Mouse (Mus musculus) forebrain, embryonic 13.5 days (tissue): ENCODE data around the gene Rps11. TPM values are rescaled to one million over a fixed set of nuclear protein-coding genes. Genes with fewer than 3 reads are reported as not detected.
"Not testable (repeated sequence)": the region's sequence is repeated elsewhere in the genome, so short reads cannot be mapped to it uniquely, and the experiment has no call there.

Experiments
- ATAC-seq: fragments of 200-750 bp; cut with Nextera tagmentation; 2 replicates; pipeline ENCODE4 v1.8.0; 2017
- H3K27ac ChIP-seq: fragments of 300-500 bp; sonication (generic); 2 replicates; pipeline ENCODE4 v1.5.1; 2015; ENCODE audit warnings: inconsistent platforms, mild to moderate bottlenecking, moderate library complexity
- H3K27me3 ChIP-seq: fragments of 300-500 bp; sonication (generic); 2 replicates; pipeline ENCODE4 v1.6.1; 2015; ENCODE audit warnings: mild to moderate bottlenecking, inconsistent platforms
- H3K36me3 ChIP-seq: fragments of 300-500 bp; sonication (generic); 2 replicates; pipeline ENCODE4 v1.6.1; 2015; ENCODE audit warnings: mild to moderate bottlenecking, inconsistent platforms; ENCODE audit not compliant: poor library complexity, severe bottlenecking
- H3K4me1 ChIP-seq: fragments of 300-500 bp; sonication (generic); 2 replicates; pipeline ENCODE4 v1.6.1; 2015; ENCODE audit warnings: inconsistent platforms
- H3K4me2 ChIP-seq: fragments of 300-500 bp; sonication (generic); 2 replicates; pipeline ENCODE4 v1.6.1; 2015; ENCODE audit warnings: inconsistent platforms, mild to moderate bottlenecking, moderate library complexity
- H3K4me3 ChIP-seq: fragments of 300-500 bp; sonication (generic); 2 replicates; pipeline ENCODE4 v1.5.1; 2015; ENCODE audit warnings: mild to moderate bottlenecking, inconsistent platforms
- H3K9ac ChIP-seq: fragments of 300-500 bp; sonication (generic); 2 replicates; pipeline ENCODE4 v1.6.1; 2015; ENCODE audit warnings: mild to moderate bottlenecking, inconsistent platforms
- H3K9me3 ChIP-seq: fragments of 300-500 bp; sonication (generic); replicated peaks from 2 replicates; pipeline ENCODE4 v1.6.1; 2016; ENCODE audit warnings: inconsistent platforms
- WGBS: fragments of 180-500 bp; shearing (Covaris S2); methylation state at CpG from one replicate; pipeline ENCODE4 v1.1.7; 2015; 5-methylcytosine and 5-hydroxymethylcytosine counted together
- polyA plus RNA-seq: library from polyadenylated mRNA; unstranded; fragments of >200 nt; fragmentation: Nextera tagmentation; extraction: Ambion mirVana; gene quantifications from 2 replicates; pipeline ENCODE4 v1.2.1, GENCODE M21; 2015

Gene Rps11
- polyA plus RNA-seq, 1 experiment from 2014 or later, result 1,406 TPM

DNA sequence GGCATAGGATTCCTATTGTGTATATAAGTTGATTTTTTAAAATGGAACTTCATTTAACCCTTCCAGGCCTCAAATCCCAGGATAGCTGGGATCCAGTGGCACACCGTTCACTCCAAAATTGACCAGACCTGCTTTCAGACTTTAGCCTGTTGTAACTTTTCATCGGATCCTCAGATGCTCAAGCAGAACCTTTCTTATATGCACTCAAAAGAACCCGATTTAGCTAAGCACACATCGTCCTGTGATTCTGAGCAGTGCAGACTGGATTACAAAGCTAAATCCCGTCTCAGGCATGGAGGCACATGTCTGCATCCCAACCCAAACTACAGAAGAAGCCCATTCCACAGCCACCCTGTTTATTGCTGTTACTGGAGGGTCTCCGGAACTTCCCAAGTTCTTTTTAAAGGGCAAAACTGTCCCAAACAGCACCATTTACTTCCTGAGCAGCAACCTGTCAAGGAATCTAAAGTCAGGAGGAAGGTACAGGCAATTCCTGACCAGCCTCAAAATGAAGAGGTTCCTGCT lies 3.5 kb upstream of the Rps11 start:
- Histone ChIP-seq H3K9ac (peak overlapping the region; percentile 98), H3K4me1 (peaks cover 44% of the 10 kb centered on the region), H3K36me3 (peaks cover 31% of the 10 kb centered on the region), H3K4me2 (peak overlapping the region; percentile 90), H3K27ac (peak overlapping the region; percentile 89), H3K4me3 (peak overlapping the region; percentile 82), H3K27me3 (no peaks in the 10 kb centered on the region), H3K9me3 (no peaks in the 10 kb centered on the region)
- ATAC-seq, result no peak
- 0% methylated on average over 6 of the region's 6 CpGs for WGBS

GRCm38 (mm10) chr7:45126844-45127699 lies 2.8 kb upstream of the Rps11 start:
- Histone ChIP-seq H3K36me3 (peaks cover 38% of the 10 kb centered on the region), H3K4me1 (peaks cover 51% of the 10 kb centered on the region), H3K9me3 (no peaks in the 10 kb centered on the region), H3K4me2 (peak overlapping the region; percentile 90), H3K27ac (peak overlapping the region; percentile 89), H3K9ac (peak overlapping the region; percentile 98), H3K4me3 (peak overlapping the region; percentile 82), H3K27me3 (no peaks in the 10 kb centered on the region)
- 51% methylated on average over 21 of the region's 21 CpGs for WGBS
- no peak for ATAC-seq

DNA sequence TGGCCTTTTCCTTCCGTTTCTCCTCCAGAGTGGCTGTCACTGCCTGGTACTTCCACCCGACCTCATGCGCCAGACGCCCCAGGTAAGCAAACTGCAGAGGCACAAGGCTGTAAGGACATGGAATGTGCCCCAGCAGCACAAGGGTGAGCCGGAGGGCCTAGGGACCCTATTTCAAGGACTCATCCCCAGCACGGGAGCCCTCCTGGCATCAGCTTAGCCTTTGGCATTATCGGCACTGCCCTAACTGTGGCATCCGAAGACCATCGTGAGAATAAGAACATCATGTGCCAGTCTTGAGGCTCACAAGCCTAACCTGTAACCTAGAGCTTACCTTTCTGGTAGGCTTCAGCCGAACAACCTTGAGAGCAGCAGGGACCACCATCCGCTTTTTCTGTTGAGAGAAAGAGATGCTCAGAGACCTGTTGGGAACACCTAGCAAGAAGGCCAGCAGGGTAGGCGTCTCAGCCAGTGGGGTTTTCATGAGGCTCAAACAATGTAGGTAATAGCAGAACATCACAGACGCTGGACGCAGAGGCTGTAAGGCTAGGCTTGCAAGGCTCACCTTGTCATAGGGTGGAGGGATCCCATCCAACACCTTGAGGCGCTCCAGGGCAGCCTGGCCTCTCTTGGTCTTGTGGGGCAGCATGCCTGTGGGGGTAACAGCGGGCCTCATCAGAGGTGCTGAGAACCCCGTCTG lies 2.1 kb upstream of the Rps11 start:
- peak overlapping the region; percentile 82 for H3K4me3 ChIP-seq
- H3K27me3 ChIP-seq, result no peaks in the 10 kb centered on the region
- no peak for ATAC-seq
- H3K9me3 ChIP-seq, result no peaks in the 10 kb centered on the region
- H3K36me3 ChIP-seq, result peaks cover 46% of the 10 kb centered on the region
- 76% methylated on average over 17 of the region's 17 CpGs for WGBS
- peak overlapping the region; percentile 90 for H3K4me2 ChIP-seq
- peak overlapping the region; percentile 89 for H3K27ac ChIP-seq
- peak overlapping the region; percentile 98 for H3K9ac ChIP-seq
- H3K4me1 ChIP-seq, result peaks cover 58% of the 10 kb centered on the region

DNA sequence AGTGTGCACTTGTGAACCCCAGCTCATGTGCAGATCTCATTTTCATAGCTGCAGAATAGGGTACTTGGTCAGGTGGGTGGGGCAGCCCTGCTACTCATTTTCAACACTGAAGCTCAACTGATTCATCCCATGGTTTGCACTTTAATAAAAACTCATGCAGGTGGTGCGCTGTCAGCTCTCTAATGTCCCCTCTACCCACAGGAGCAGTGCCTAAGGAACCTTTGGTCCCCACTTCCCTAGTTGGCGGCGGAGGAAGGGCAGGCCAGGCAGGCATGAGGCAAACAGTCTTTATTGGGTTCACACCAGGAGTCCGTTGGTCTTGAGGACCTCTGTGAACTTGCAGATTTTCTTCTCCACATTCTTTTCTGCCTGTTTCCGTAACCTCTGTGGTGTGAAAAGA lies 1.4 kb upstream of the Rps11 start:
- H3K9me3 ChIP-seq, H3K27me3 ChIP-seq, ATAC-seq: not testable (repeated sequence)
- Histone ChIP-seq H3K9ac (peak overlapping the region; percentile 98; the same call in 1 of the 2 replicates), H3K4me2 (peak overlapping the region; percentile 90), H3K36me3 (peaks cover 52% of the 10 kb centered on the region), H3K4me3 (0 out of 2 replicates have a peak overlapping the region, but pooled peaks have one; percentile 82), H3K27ac (peak overlapping the region; percentile 89), H3K4me1 (peaks cover 58% of the 10 kb centered on the region)
- 65% methylated on average over 5 of the region's 5 CpGs for WGBS

DNA sequence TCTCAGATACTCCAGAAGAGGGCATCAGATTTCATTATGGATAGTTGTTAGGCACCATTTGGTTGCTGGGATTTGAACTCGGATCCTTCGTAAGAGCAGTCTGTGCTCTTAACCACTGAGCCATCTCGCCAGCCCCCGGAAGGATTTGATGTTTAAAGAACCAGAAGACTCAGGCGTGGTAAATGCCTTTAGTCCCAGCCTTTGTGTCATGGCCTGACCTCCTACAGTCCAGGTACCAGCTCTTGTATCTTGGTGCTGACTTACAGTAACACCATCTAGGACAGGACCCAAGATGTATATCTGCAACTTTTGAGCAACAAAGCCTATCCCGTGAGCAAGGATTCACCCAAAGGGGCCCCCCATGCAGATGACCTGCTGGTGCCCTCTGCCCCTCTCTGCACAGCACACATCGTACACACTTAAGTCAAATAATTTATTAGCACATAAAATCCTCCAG lies 933 bp upstream of the Rps11 start:
- Histone ChIP-seq H3K27me3 (no peaks in the 10 kb centered on the region), H3K4me1 (peaks cover 58% of the 10 kb centered on the region), H3K9ac (no peak overlapping the region), H3K4me3 (peak overlapping the region; percentile 97; the same call in 1 of the 2 replicates), H3K36me3 (peaks cover 57% of the 10 kb centered on the region), H3K9me3 (no peaks in the 10 kb centered on the region), H3K4me2 (peak overlapping the region; percentile 77), H3K27ac (peak overlapping the region; percentile 89)
- 18% methylated on average over 7 of the region's 7 CpGs for WGBS
- ATAC-seq, result no peak

DNA sequence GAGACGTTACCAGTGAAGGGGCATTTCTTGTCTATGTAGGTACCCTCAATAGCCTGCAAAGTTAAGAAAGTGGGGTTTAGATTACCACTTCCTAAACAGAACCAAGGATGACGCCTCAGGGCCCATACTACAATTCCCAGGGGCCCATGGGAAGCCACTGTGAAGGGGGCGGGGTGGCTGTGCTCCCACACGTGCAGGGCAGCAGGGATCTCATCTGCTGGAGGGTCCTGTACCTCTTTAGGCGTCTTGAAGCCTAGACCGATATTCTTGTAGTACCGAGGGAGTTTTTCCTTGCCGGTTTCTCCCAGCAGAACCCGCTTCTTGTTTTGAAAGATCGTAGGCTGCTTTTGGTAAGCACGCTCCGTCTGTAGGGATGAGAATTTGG lies 1.1 kb downstream of the Rps11 start:
- peak overlapping the region; percentile 77 for H3K4me2 ChIP-seq
- H3K36me3 ChIP-seq, result peaks cover 77% of the 10 kb centered on the region
- peak overlapping the region; percentile 99 for H3K9ac ChIP-seq
- no peak for ATAC-seq
- H3K4me3 ChIP-seq, result peak overlapping the region; percentile 97
- no peaks in the 10 kb centered on the region for H3K9me3 ChIP-seq
- peaks cover 49% of the 10 kb centered on the region for H3K4me1 ChIP-seq
- WGBS, result 25% methylated on average over 12 of the region's 12 CpGs
- 0 out of 2 replicates have a peak overlapping the region, but pooled peaks have one; percentile 26 for H3K27ac ChIP-seq
- H3K27me3 ChIP-seq, result no peaks in the 10 kb centered on the region

DNA sequence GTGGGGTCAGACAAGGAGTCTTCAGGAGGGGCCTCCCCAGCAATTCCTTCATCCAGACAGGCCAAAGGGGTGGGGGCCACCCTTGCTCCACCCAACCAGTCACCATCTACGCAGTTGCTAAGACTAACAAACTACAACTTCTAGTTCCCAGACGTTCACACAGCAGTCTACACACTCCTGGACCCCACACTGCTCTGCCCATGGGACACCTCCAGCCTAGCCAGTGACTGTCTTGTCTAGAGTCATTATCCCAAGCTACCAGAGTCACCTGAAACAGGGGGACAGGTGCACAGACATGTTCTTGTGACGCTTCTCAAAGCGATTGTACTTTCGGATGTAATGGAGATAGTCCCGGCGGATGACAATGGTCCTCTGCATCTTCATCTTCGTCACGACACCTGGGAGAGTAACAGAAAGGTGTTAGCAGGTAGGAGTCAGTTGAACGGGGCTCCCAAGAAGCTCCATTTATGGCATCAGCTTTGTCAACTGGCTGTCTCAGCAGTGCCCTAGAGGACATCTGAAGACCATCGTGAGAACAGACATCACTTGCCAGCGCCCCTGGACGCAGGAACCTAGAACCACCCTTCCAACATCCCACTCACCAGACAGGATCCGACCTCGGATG lies 1.6 kb downstream of the Rps11 start:
- ATAC-seq, result no peak
- H3K4me2 ChIP-seq, result peak overlapping the region; percentile 77
- WGBS, result 87% methylated on average over 15 of the region's 15 CpGs
- peaks cover 48% of the 10 kb centered on the region for H3K4me1 ChIP-seq
- peak overlapping the region; percentile 97 for H3K4me3 ChIP-seq
- peak overlapping the region; percentile 99 for H3K9ac ChIP-seq
- H3K36me3 ChIP-seq, result peaks cover 82% of the 10 kb centered on the region
- no peaks in the 10 kb centered on the region for H3K27me3 ChIP-seq
- H3K27ac ChIP-seq, result no peak overlapping the region
- no peaks in the 10 kb centered on the region for H3K9me3 ChIP-seq

- Histone ChIP-seq H3K36me3 (peaks cover 79% of the 10 kb centered on the region), H3K9ac (peak overlapping the region; percentile 17; the same call in 1 of the 2 replicates), H3K27me3 (no peaks in the 10 kb centered on the region), H3K4me2 (no peak overlapping the region; the same call in 1 of the 2 replicates), H3K4me3 (no peak overlapping the region), H3K27ac (no peak overlapping the region), H3K9me3 (no peaks in the 10 kb centered on the region), H3K4me1 (peaks cover 41% of the 10 kb centered on the region)
- no peak for ATAC-seq
Observed at GRCm38 (mm10) chr7:45121966-45122365, 2.3 kb downstream of the Rps11 start.

- peak overlapping the region; percentile 17; the same call in 1 of the 2 replicates for H3K9ac ChIP-seq
Observed at GRCm38 (mm10) chr7:45121404-45121803, 2.8 kb downstream of the Rps11 start.

GRCm38 (mm10) chr7:45119780-45120709 lies 4.2 kb downstream of the Rps11 start:
- Histone ChIP-seq H3K4me1 (peaks cover 25% of the 10 kb centered on the region), H3K9ac (no peak overlapping the region), H3K9me3 (no peaks in the 10 kb centered on the region), H3K4me2 (no peak overlapping the region), H3K27me3 (no peaks in the 10 kb centered on the region), H3K4me3 (no peak overlapping the region), H3K27ac (no peak overlapping the region), H3K36me3 (peaks cover 60% of the 10 kb centered on the region)
- no peak for ATAC-seq
- 77% methylated on average over 5 of the region's 5 CpGs for WGBS

More at GRCm38 (mm10) chr7:45121404-45121803, 2.8 kb downstream of the Rps11 start:
- ATAC-seq, result no peak
- Histone ChIP-seq H3K4me1 (peaks cover 35% of the 10 kb centered on the region), H3K4me3 (no peak overlapping the region), H3K27me3 (no peaks in the 10 kb centered on the region), H3K9me3 (no peaks in the 10 kb centered on the region), H3K4me2 (no peak overlapping the region), H3K27ac (peak overlapping the region; percentile 8; the same call in 1 of the 2 replicates), H3K36me3 (peaks cover 74% of the 10 kb centered on the region)
- 85% methylated on average over 8 of the region's 8 CpGs for WGBS

DNA sequence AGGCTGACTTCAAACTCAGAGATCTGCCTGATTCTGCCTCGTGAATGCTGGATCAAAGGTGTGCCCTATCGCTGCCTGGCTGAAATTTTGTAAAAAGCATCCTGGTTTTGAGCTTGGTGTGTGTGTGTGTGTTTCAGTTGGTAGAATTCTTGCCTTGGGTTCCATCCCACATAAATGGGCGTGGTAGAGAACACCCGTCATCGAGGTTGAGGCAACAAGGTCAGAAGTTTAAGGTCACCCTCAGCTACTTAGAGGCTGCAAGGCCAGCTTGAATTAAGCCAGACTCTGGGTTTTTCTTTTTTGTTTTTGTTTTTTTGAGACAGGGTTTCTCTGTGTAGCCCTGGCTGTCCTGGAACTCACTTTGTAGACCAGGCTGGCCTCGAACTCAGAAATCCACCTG lies 5.9 kb downstream of the Rps11 start:
- Histone ChIP-seq H3K4me1 (peaks cover 19% of the 10 kb centered on the region), H3K4me2 (no peak overlapping the region), H3K9me3 (no peaks in the 10 kb centered on the region), H3K27ac (no peak overlapping the region), H3K9ac (no peak overlapping the region), H3K27me3 (no peaks in the 10 kb centered on the region), H3K4me3 (no peak overlapping the region), H3K36me3 (peaks cover 58% of the 10 kb centered on the region)
- WGBS, result 92% methylated on average over 6 of the region's 6 CpGs
- no peak for ATAC-seq
